In genomic region chr14:122267590-122267989, GRCm38 (mm10) we compare ENCODE assay signal across 31 mouse cellular contexts.
"Had no signal": no experiment of that assay in that cellular context is flagged by ENCODE, and none has a peak within 500 bp of the region (broad histone marks: within the 10 kb centered on the region; RNA-seq: fewer than 3 reads in every experiment).

No protein-coding gene starts in this region.

- H3K9ac ChIP-seq: limb, embryonic 12.5 days; limb, embryonic 13.5 days; limb, embryonic 15.5 days; liver, embryonic 12.5 days; liver, embryonic 13.5 days; liver, embryonic 14.5 days; liver, embryonic 15.5 days; liver, postnatal 0 days; lung, embryonic 14.5 days; lung, embryonic 15.5 days; midbrain, embryonic 12.5 days; midbrain, embryonic 15.5 days had no signal

- DNase-seq: left cerebral cortex, postnatal 4 days; liver; liver, embryonic 13.5 days; liver, postnatal 0 days; lung, adult 18-20 months; lung, adult 2 months; lung, embryonic 14.5 days; lung, postnatal 10 days; lung, postnatal 14 days; lung, postnatal 36 days; lung, postnatal 4 days; midbrain, embryonic 14.5 days had no signal

- H3K27me3 ChIP-seq: liver, embryonic 12.5 days; liver, embryonic 13.5 days; liver, embryonic 15.5 days had no signal

- ATAC-seq: liver, embryonic 12.5 days; liver, postnatal 0 days; lung, postnatal 0 days; midbrain, embryonic 15.5 days; midbrain, embryonic 16.5 days had no signal

- H3K4me3 ChIP-seq: left cerebral cortex, adult 2 months; limb, embryonic 10.5 days; limb, embryonic 12.5 days; limb, embryonic 13.5 days; limb, embryonic 15.5 days; liver, embryonic 12.5 days; liver, embryonic 13.5 days; liver, embryonic 15.5 days; lung, embryonic 15.5 days; megakaryocyte, embryonic 14.5 days; midbrain, embryonic 10.5 days; midbrain, embryonic 12.5 days; midbrain, embryonic 15.5 days; myocyte had no signal

- H3K4me1 ChIP-seq: liver, embryonic 12.5 days; liver, embryonic 13.5 days; liver, embryonic 15.5 days; lung, embryonic 15.5 days; megakaryocyte, embryonic 14.5 days had no signal

- H3K4me2 ChIP-seq: limb, embryonic 12.5 days; limb, embryonic 13.5 days; limb, embryonic 15.5 days; liver, embryonic 11.5 days; liver, embryonic 12.5 days; liver, embryonic 13.5 days; liver, embryonic 15.5 days; lung, embryonic 14.5 days; lung, embryonic 15.5 days; midbrain, embryonic 11.5 days; midbrain, embryonic 12.5 days; midbrain, embryonic 15.5 days had no signal

- H3K9me3 ChIP-seq: limb, embryonic 10.5 days; limb, embryonic 12.5 days; limb, embryonic 13.5 days; limb, embryonic 15.5 days; liver, embryonic 12.5 days; liver, embryonic 13.5 days; liver, embryonic 15.5 days; lung, embryonic 15.5 days; midbrain, embryonic 10.5 days; midbrain, embryonic 12.5 days; midbrain, embryonic 15.5 days had no signal

- H3K36me3 ChIP-seq: limb, embryonic 10.5 days; limb, embryonic 12.5 days; limb, embryonic 13.5 days; limb, embryonic 15.5 days; liver, embryonic 12.5 days; liver, embryonic 13.5 days; liver, embryonic 15.5 days; lung, embryonic 15.5 days; midbrain, embryonic 10.5 days; midbrain, embryonic 12.5 days; midbrain, embryonic 15.5 days had no signal

- H3K27ac ChIP-seq: left cerebral cortex, adult 2 months; limb, embryonic 10.5 days; limb, embryonic 12.5 days; limb, embryonic 13.5 days; limb, embryonic 15.5 days; liver, embryonic 12.5 days; liver, embryonic 13.5 days; liver, embryonic 14.5 days; liver, embryonic 15.5 days; lung, embryonic 15.5 days; macrophage; midbrain, embryonic 10.5 days; midbrain, embryonic 12.5 days; midbrain, embryonic 15.5 days had no signal
